Mouse (Mus musculus) neural tube, embryonic 15.5 days (tissue): ENCODE results near the gene Tm7sf2. TPM values are rescaled to one million over a fixed set of nuclear protein-coding genes. Genes with fewer than 3 reads are reported as not detected.

Experiments
- ATAC-seq: fragments of 200-750 bp; cut with Nextera tagmentation; 2 replicates; pipeline ENCODE4 v1.8.0; 2017; ENCODE audit warnings: mild to moderate bottlenecking, moderate TSS enrichment, moderate library complexity; ENCODE audit not compliant: low FRiP score
- H3K27ac ChIP-seq: fragments of 300-500 bp; sonication (generic); replicated peaks from 2 replicates; pipeline ENCODE4 v1.5.1; 2015; ENCODE audit warnings: mild to moderate bottlenecking, inconsistent platforms
- H3K27me3 ChIP-seq: fragments of 300-500 bp; sonication (generic); replicated peaks from 2 replicates; pipeline ENCODE4 v1.6.1; 2015; ENCODE audit warnings: inconsistent platforms
- H3K36me3 ChIP-seq: fragments of 300-500 bp; sonication (generic); 2 replicates; pipeline ENCODE4 v1.6.1; 2015; ENCODE audit warnings: inconsistent platforms
- H3K4me1 ChIP-seq: fragments of 300-500 bp; sonication (generic); 2 replicates; pipeline ENCODE4 v1.6.1; 2015; ENCODE audit warnings: inconsistent platforms
- H3K4me2 ChIP-seq: fragments of 300-500 bp; sonication (generic); 2 replicates; pipeline ENCODE4 v1.6.1; 2015; ENCODE audit warnings: inconsistent platforms, mild to moderate bottlenecking, moderate library complexity
- H3K4me3 ChIP-seq: fragments of 300-500 bp; sonication (generic); replicated peaks from 2 replicates; pipeline ENCODE4 v1.5.1; 2015; ENCODE audit warnings: mild to moderate bottlenecking, inconsistent platforms
- H3K9ac ChIP-seq: fragments of 300-500 bp; sonication (generic); replicated peaks from 2 replicates; pipeline ENCODE4 v1.6.1; 2015; ENCODE audit warnings: mild to moderate bottlenecking, inconsistent platforms
- H3K9me3 ChIP-seq: fragments of 300-500 bp; sonication (generic); replicated peaks from 2 replicates; pipeline ENCODE4 v1.6.1; 2016; ENCODE audit warnings: inconsistent platforms
- WGBS: fragments of 180-500 bp; shearing (Covaris S2); methylation state at CpG from one replicate; pipeline ENCODE4 v1.1.7; 2015; ENCODE audit warnings: mixed read lengths; 5-methylcytosine and 5-hydroxymethylcytosine counted together
- polyA plus RNA-seq: library from polyadenylated mRNA; unstranded; fragments of >200 nt; fragmentation: Nextera tagmentation; extraction: Ambion mirVana; gene quantifications from 2 replicates; pipeline ENCODE4 v1.2.1, GENCODE M21; 2015

Tm7sf2 gene
- polyA plus RNA-seq, 1 experiment from 2014 or later = 61.6 TPM

DNA sequence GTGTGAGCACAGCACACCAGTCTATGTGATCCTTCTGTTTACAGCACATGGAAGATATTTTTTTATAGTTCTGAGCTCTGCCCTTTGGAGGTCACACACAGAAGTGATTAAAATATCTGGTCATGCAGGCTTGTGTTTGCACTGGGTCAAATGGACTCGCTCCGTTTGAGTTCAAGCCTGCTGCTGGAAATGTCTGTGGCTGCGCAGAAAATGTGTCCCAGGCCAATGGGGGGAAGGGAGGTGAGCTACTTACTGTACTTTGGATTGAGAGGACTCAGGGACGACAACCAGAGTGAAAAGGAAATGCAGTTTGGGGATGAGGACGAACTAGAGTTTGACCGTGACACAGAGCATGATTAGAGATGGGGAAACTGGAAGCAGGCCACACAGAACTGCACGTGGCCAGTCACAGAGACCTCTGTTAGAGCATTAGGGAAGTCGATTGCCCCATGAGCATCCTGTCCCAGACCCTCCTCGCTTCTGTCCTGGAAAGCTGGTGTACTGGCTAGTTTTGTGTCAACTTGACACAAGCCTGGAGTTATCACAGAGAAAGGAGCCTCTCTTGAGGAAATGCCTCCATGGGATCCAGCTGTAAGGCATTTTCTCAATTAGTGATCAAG is 32.1 kb downstream of the Tm7sf2 start:
- Histone ChIP-seq H3K9me3 (no peaks in the 10 kb centered on the region), H3K27me3 (no peaks in the 10 kb centered on the region), H3K36me3 (no peaks in the 10 kb centered on the region), H3K27ac (no peak overlapping the region), H3K4me1 (no peaks in the 10 kb centered on the region), H3K9ac (no peak overlapping the region), H3K4me2 (no peak overlapping the region), H3K4me3 (no peak overlapping the region)
- WGBS = 78% methylated on average over 9 of the region's 9 CpGs
- ATAC-seq = no peak

DNA sequence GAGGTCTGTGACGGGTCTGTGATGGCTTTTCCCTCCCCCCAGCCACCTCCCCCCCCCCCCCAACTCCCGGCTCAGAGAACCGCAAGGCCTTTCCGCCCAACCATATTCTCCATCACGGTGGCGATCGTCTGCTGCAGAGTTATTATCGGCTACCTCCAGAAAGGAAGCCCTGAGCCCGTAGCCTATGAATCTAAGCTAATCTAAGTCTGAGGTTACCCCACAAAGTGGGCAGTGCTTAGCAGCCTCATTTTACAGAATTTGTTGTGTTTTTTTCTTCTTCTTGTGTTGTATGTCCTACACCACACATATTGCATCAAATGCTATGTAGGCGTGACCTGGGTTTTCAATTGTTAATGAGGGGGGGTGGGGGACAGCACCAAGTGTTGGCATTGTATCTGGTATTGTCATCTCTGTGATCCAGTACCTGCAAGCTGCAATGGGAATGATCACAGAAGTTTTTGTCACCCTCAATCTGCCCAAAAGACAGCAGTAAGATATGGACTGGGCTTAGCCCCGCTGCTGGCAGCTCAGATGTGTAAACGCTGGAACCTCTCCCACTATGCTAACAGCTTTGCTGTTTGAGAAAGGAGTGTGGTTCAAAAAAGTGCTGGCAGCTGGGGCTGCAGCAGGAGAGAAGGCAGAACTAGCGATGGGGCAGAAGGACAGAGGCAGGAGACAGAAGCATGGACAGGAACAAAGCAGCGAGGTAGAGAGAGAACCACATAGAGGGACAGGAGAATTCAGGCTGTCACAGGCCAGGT is 37.5 kb downstream of the Tm7sf2 start:
- Histone ChIP-seq H3K27ac (no peak overlapping the region), H3K27me3 (no peaks in the 10 kb centered on the region), H3K4me1 (no peaks in the 10 kb centered on the region), H3K4me3 (no peak overlapping the region), H3K36me3 (no peaks in the 10 kb centered on the region), H3K9me3 (no peaks in the 10 kb centered on the region), H3K4me2 (no peak overlapping the region), H3K9ac (no peak overlapping the region)
- WGBS = 79% methylated on average over 14 of the region's 14 CpGs
- no peak for ATAC-seq

DNA sequence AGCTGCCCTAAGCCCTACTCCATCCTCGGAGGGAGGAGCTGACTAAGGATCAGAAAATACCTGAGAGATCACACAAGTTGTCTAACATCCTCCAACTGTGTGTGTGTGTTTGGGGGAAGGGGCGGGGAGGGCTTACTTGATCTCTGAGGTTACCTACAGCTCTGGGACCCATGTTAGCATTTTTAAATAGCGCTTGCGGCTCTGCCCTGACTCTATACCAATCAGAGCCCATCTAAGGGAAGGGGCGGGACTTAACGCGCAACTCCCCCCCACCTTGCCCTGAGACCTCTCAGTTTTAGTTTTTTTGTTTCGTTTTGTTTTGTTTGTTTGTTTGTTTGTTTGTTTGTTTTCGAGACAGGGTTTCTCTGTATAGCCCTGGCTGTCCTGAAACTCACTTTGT is 38.7 kb downstream of the Tm7sf2 start:
- ATAC-seq = no peak
- 85% methylated on average over 9 of the region's 9 CpGs for WGBS

DNA sequence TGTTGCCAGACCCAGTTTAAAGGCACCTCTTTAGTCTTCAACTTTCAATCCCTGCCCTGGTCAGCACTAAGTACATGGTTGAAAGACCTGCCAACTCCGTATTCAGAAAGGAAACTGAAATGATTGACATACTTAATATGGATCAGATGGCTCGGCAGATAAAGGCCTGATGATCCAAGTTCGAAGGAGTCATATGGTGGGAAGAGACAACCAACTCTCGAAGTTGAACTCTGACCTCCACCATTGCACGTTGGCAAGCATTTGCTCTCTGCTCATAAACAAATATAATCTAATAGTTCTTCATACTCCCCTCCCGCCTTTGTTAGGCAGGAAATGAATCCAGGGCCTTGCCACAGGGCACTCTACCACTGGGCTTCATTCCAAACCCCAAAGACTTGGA is 39.2 kb downstream of the Tm7sf2 start:
- Histone ChIP-seq H3K4me1 (no peaks in the 10 kb centered on the region), H3K27me3 (no peaks in the 10 kb centered on the region), H3K27ac (no peak overlapping the region), H3K9me3 (no peaks in the 10 kb centered on the region), H3K4me3 (no peak overlapping the region), H3K36me3 (no peaks in the 10 kb centered on the region), H3K4me2 (no peak overlapping the region), H3K9ac (no peak overlapping the region)
- no peak for ATAC-seq
- 91% methylated on average over 6 of the region's 6 CpGs for WGBS

More for the DNA sequence above, 38.7 kb downstream of the Tm7sf2 start:
- Histone ChIP-seq H3K27ac (no peak overlapping the region), H3K4me3 (no peak overlapping the region), H3K4me2 (no peak overlapping the region), H3K27me3 (no peaks in the 10 kb centered on the region), H3K36me3 (no peaks in the 10 kb centered on the region), H3K4me1 (no peaks in the 10 kb centered on the region), H3K9ac (no peak overlapping the region), H3K9me3 (no peaks in the 10 kb centered on the region)

DNA sequence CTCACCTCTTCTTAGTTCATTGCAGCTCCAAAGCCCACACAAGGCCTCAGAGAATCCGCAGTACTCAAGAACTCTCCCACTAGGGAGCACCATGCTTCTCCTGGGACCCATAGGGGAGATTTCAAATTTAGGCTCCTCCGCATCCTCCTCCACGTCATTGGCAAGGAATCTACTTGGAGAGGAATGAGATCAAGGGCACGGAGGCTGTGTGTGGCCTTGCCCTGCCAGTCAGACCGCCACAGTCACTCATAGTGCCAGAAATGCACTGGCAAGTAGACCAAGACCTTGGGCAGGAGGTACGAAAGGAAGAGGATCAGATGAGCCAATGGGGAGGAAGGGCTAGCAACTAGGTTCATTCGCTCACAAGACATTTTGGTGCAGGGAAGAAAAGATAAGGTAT is 44.2 kb downstream of the Tm7sf2 start:
- Histone ChIP-seq H3K27ac (no peak overlapping the region), H3K9me3 (no peaks in the 10 kb centered on the region), H3K4me1 (no peaks in the 10 kb centered on the region), H3K27me3 (no peaks in the 10 kb centered on the region), H3K4me2 (no peak overlapping the region), H3K36me3 (no peaks in the 10 kb centered on the region), H3K9ac (no peak overlapping the region), H3K4me3 (no peak overlapping the region)
- 90% methylated on average over 7 of the region's 7 CpGs for WGBS
- ATAC-seq = no peak

DNA sequence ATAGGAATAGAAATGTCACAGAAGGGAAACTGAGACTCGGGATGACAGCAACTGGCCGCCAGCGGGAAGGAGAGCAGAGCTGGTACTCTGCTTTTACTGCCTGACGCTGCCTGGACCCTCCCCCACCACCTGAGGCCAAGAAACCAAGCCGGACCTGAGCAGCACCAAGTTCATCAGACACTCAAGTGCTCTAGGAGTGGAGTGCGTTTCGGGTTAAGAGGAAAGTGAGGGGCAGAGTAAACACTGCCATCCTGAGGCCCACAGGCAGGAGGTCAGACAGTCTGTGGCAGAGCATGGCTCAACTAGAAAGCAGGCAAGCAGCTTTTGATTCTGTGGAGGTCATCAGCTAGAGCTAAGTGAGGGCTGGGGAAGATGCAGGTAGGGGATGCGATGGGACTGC is 45.1 kb downstream of the Tm7sf2 start:
- Histone ChIP-seq H3K4me2 (no peak overlapping the region), H3K36me3 (no peaks in the 10 kb centered on the region), H3K27me3 (no peaks in the 10 kb centered on the region), H3K9me3 (no peaks in the 10 kb centered on the region), H3K4me1 (0 out of 2 replicates have a peak, but pooled peaks cover 3% of the 10 kb centered on the region), H3K27ac (no peak overlapping the region), H3K4me3 (no peak overlapping the region), H3K9ac (no peak overlapping the region)
- ATAC-seq = no peak
- WGBS = 63% methylated on average over 8 of the region's 8 CpGs

DNA sequence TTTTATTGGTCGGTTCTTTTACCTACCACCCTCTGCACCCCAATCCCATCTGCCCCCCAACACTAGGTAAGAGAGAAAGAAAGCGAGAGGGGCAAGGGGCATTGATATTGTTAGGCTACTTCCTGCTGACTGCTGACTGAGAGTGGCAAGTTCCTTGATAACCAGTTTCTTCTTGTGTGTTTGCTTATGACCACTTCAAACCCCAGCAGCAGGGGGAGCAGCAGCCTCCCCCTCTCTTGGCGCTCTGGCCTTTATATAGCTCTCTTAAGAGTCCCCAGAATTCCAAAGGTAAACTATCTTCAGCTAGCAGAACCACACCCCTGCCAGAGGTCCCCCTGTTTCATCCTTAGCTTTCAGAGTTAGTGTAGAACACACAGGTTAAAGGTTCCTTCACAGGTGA is 47.9 kb downstream of the Tm7sf2 start:
- no peaks in the 10 kb centered on the region for H3K9me3 ChIP-seq
- H3K4me1 ChIP-seq = peaks cover 15% of the 10 kb centered on the region
- H3K27ac ChIP-seq = no peak overlapping the region
- no peak overlapping the region for H3K4me3 ChIP-seq
- no peak overlapping the region for H3K9ac ChIP-seq
- H3K27me3 ChIP-seq = peaks cover 18% of the 10 kb centered on the region
- no peaks in the 10 kb centered on the region for H3K36me3 ChIP-seq
- no peak for ATAC-seq
- WGBS = 63% methylated on average over 3 of the region's 3 CpGs
- no peak overlapping the region for H3K4me2 ChIP-seq

DNA sequence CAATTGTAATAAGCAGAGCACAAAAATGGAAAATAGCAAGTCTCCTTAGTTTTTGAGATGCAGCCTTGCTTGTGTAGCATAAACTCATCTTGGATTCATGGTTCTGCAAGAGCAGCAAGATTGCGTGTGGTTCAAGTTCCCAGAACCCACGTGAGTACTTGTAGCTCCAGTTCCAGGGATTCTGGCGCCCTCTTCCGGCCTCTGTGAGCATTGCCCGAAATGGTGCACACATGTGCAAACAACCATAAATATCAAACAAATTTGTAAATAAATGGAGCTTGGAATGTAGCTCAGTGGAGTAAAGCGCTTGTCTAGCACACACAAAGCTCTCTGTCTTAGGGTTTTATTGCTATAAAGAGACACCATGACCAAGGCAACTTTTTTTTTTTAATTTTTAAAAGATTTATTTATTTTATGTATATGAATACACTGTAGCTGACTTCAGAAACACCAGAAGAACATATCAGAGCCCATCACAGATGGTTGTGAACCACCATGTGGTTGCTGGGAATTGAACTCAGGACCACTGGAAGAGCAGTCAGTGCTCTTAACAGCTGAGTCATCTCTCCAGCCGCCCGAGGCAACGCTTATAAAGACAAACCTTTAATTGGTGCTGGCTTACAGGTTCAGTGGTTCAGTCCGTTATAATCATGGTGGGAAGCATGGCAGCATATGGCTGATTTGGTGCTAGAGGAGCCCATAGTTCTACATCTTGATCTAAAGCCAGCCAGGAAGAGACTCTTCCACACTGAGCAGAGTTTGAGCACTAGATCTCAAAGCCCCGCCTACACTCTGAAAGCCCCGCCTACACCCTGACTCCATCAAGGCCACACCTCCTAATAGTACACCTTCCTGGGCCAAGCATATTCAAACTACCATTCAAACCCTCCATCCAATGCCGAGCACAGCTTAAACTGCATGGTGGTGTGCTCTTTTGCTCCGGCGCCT is 49.8 kb downstream of the Tm7sf2 start:
- 29% methylated on average over 15 of the region's 15 CpGs for WGBS
- no peak overlapping the region for H3K27ac ChIP-seq
- H3K9ac ChIP-seq = no peak overlapping the region
- peaks cover 29% of the 10 kb centered on the region for H3K27me3 ChIP-seq
- no peak overlapping the region for H3K4me2 ChIP-seq
- no peak for ATAC-seq
- no peaks in the 10 kb centered on the region for H3K36me3 ChIP-seq
- no peak overlapping the region for H3K4me3 ChIP-seq
- peaks cover 21% of the 10 kb centered on the region for H3K4me1 ChIP-seq
- no peaks in the 10 kb centered on the region for H3K9me3 ChIP-seq

DNA sequence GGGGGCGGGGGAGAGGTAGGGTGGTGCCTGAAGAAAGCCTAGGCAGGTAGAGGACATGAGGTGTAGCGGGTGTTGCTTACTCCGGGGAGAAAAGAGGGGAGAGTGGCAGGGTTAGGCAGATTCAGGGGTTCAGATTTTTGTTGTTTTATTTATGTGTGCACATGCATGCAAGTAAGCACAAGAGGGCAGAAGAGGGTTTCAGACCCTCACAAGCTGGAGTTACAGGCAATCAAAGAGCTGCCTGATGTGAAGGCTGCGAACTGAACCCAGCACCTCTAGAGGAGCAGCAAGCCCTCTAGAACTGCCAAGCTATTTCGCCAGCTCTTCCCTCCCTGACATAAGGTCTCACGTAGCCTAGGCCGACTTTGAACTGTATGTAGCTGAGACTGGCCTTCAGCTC is 51.6 kb downstream of the Tm7sf2 start:
- 44% methylated on average over 7 of the region's 7 CpGs for WGBS
- peak overlapping the region; percentile 84 for H3K4me2 ChIP-seq
- peaks cover 21% of the 10 kb centered on the region for H3K4me1 ChIP-seq
- no peak overlapping the region for H3K27ac ChIP-seq
- no peak overlapping the region for H3K9ac ChIP-seq
- H3K36me3 ChIP-seq = no peaks in the 10 kb centered on the region
- no peak overlapping the region for H3K4me3 ChIP-seq
- ATAC-seq = no peak
- H3K9me3 ChIP-seq = no peaks in the 10 kb centered on the region
- peaks cover 29% of the 10 kb centered on the region for H3K27me3 ChIP-seq

DNA sequence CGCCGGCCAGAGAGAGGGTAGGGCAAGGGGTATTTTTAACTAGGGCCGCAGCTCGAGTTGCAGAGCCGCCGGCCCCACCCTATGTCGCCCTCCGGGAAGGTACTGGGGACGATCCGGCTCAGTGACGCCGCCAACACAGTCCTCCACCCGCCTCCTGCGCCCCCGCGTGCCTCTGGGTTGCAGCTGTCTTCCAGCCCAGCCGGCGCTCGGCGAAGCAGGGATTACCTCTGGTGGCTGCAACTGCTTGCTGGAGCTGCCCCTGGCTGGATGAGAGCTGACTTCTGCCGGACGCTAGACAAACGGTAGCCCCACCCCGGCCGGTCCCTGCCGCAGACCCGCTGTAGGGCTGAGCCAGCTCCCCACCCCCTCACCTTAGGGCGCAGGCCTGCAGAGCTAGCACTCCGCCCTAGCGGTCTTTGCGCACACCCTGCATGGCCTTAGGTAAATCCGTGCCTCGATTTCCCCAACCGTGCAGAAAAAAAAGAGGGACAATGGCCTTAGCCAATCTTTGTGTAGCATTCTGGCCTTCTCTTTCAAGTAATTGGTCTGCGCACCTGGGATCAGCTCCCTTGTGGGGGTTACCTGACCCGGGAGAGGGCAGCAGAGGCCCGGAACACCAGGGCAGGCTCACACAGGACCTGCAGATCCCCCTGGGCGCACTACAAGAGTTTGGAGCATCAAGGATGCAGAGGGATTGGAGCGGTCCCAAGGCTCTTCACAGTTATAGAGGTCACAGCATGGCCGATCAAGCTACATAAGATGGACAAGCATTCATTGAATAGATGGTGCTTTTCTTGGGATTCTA is 52.5 kb downstream of the Tm7sf2 start, which contains the start of gene Capn1:
TSS of gene Capn1 (minus strand) at position 387 of the 805 bp plus-strand sequence.
- Histone ChIP-seq H3K27me3 (peaks cover 29% of the 10 kb centered on the region), H3K9ac (peak within 1 kb of the TSS; percentile 60), H3K9me3 (no peaks in the 10 kb centered on the region), H3K4me2 (peak within 1 kb of the TSS; percentile 84), H3K4me3 (peak within 1 kb of the TSS; percentile 49), H3K4me1 (peaks cover 21% of the 10 kb centered on the region), H3K36me3 (no peaks in the 10 kb centered on the region), H3K27ac (peak within 1 kb of the TSS; percentile 18; the same call in 1 of the 2 replicates)
- ATAC-seq = peak; percentile 82; the same call in 1 of the 2 replicates
- 2% methylated on average over 40 of the region's 40 CpGs for WGBS
